Mouse (Mus musculus): ENCODE results near the gene March9. TPM values are rescaled to one million over a fixed set of nuclear protein-coding genes. Genes with fewer than 3 reads are reported as not detected.
"Not testable (repeated sequence)": the region's sequence is repeated elsewhere in the genome, so short reads cannot be mapped to it uniquely, and the experiment has no call there.

March9 gene
- polyA plus RNA-seq, 1 experiment from 2014 or later = 7.4 TPM

DNA sequence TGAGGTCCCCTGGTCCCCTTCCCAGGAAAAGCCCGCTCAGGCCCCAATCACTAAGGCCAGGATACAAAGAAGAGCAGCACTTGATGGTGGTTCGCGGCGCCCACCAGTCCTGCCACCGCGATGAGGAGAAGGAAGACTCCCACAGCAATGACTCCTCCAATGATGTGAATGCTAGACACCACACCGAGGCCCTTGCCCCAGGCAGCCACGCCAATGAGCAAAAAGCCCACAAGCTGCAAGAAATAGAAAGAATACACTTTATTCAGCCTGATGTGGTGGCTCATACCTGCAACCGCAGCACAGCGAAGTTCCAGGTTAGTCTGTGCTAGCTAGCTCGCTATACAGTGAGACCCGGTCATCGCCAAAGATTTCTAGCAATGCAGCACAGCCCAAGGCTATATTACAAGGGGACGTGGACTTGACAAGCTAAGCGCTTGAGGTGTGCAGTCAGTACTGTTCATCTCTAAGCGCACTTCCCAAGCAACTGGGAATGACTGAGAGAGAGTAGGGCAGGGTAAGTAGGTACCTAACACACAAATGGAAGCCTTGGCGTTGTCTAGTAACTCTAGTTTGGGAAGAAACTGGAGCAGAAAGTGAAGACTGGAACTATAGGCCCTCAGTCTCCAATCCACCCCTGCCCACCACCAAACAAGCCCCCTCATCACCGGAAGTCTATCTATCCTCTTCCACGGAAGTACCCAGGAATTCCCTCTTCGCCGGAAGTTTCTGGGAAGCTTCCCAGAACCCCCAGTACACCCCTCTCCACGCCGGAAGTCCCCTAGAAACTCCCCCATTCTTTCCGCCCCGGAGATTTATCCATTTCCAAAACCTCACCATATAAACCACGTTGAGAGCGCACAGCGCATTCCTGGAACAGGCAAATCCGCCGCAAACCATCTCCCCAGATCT, 9.6 kb upstream of the March9 start:
- peak overlapping the region; percentile 68 for H3K4me3 ChIP-seq (replicated peaks)
- H3K36me3 ChIP-seq = peaks cover 44% of the 10 kb centered on the region
- H3K9ac ChIP-seq (replicated peaks) = peak overlapping the region; percentile 62
- ATAC-seq (ENCODE audit: low FRiP score) = peak; percentile 88
- H3K4me2 ChIP-seq = peak overlapping the region; percentile 91
- no peaks in the 10 kb centered on the region for H3K9me3 ChIP-seq (replicated peaks)
- H3K27me3 ChIP-seq (replicated peaks) = no peaks in the 10 kb centered on the region
- H3K27ac ChIP-seq (replicated peaks) = peak overlapping the region; percentile 97
- peaks cover 44% of the 10 kb centered on the region for H3K4me1 ChIP-seq
- 8% methylated on average over 30 of the region's 30 CpGs for WGBS

DNA sequence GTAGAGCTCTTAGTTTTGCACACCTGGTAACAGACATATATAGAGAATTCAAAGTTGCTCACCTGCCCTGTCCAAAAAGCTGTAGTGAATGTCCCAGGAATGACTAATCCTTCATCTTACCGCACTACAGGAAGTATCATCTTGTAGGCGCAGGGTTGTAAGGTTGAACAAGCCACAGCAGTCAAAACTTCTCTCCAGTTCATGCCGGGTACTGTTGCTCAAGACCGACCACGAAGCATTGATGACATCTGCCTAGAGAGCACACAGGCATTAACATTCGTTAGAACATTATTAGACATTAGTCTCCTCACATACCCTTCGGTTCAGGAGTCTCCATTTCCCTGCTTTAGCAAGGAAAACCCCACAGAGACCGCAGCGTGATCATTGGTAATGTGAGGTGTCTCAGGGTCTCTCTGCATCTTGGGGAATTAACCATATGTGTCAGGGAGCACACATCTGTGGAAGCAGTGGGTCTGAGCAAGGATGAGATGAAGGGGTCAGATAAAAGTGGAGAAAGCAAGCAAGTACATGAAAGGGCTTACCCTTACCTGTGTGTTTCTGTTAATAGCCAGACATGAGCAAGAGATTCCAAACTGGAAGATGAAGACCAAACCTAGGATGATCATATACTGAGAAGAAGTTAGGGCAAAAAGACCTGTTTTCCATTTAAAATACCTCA, 8.5 kb upstream of the March9 start:
- Histone ChIP-seq H3K36me3 (peaks cover 44% of the 10 kb centered on the region), H3K4me1 (peaks cover 48% of the 10 kb centered on the region), H3K27ac (replicated peaks) (peak overlapping the region; percentile 97; the same call in 1 of the 2 replicates), H3K4me2 (peak overlapping the region; percentile 91), H3K9me3 (replicated peaks) (no peaks in the 10 kb centered on the region), H3K9ac (replicated peaks) (peak overlapping the region; percentile 62), H3K27me3 (replicated peaks) (no peaks in the 10 kb centered on the region), H3K4me3 (replicated peaks) (peak overlapping the region; percentile 68)
- WGBS = 84% methylated on average over 9 of the region's 9 CpGs
- ATAC-seq (ENCODE audit: low FRiP score) = no peak

DNA sequence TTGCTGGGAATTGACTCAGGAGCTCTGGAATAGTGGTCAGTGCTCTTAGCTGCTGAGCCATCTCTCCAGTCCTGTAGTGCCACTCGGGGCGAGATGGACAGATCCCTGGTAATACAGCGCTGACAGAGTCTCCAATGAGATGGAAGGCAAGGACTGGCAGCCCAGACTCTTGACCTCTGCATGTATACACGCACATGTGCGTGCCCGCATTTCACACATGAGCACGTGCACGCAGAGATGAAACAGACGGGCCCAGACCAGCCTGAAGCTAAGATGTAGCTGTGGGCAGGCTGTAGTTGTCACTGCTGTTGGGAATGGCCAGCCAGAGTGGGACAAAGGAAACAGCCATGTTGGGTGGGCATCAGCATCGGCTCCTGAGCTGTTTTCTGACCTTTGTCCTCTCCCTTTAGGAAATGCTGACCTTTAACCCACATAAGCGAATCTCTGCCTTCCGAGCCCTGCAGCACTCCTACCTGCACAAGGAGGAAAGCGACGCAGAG, 6.6 kb upstream of the March9 start:
- no peaks in the 10 kb centered on the region for H3K9me3 ChIP-seq (replicated peaks)
- WGBS = 96% methylated on average over 14 of the region's 14 CpGs
- H3K27me3 ChIP-seq (replicated peaks) = no peaks in the 10 kb centered on the region
- peaks cover 57% of the 10 kb centered on the region for H3K4me1 ChIP-seq
- H3K4me2 ChIP-seq = no peak overlapping the region
- ATAC-seq (ENCODE audit: low FRiP score) = no peak
- no peak overlapping the region for H3K9ac ChIP-seq (replicated peaks)
- no peak overlapping the region for H3K4me3 ChIP-seq (replicated peaks)
- H3K27ac ChIP-seq (replicated peaks) = no peak overlapping the region
- peaks cover 44% of the 10 kb centered on the region for H3K36me3 ChIP-seq

DNA sequence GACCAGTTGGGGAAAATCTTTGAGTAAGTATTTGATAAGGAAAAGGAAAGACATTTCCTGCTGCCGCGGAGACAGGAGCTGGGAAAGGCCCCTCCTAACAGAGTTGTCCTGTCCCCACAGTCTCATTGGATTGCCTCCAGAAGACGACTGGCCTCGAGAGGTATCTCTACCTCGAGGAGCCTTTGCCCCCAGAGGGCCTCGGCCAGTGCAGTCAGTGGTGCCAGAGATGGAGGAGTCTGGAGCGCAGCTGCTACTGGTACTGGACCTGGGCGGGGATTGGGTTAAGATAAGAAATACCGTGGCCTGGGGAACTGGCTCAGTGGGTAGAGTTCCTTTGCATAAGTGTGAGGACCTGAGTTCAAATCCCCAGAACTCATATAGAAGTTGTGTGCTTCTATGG, 6.0 kb upstream of the March9 start:
- no peak overlapping the region for H3K27ac ChIP-seq (replicated peaks)
- no peaks in the 10 kb centered on the region for H3K27me3 ChIP-seq (replicated peaks)
- H3K4me3 ChIP-seq (replicated peaks) = no peak overlapping the region
- H3K4me1 ChIP-seq = peaks cover 58% of the 10 kb centered on the region
- no peak for ATAC-seq (ENCODE audit: low FRiP score)
- no peak overlapping the region for H3K9ac ChIP-seq (replicated peaks)
- peaks cover 44% of the 10 kb centered on the region for H3K36me3 ChIP-seq
- H3K9me3 ChIP-seq (replicated peaks) = no peaks in the 10 kb centered on the region
- 91% methylated on average over 9 of the region's 9 CpGs for WGBS
- H3K4me2 ChIP-seq = no peak overlapping the region

DNA sequence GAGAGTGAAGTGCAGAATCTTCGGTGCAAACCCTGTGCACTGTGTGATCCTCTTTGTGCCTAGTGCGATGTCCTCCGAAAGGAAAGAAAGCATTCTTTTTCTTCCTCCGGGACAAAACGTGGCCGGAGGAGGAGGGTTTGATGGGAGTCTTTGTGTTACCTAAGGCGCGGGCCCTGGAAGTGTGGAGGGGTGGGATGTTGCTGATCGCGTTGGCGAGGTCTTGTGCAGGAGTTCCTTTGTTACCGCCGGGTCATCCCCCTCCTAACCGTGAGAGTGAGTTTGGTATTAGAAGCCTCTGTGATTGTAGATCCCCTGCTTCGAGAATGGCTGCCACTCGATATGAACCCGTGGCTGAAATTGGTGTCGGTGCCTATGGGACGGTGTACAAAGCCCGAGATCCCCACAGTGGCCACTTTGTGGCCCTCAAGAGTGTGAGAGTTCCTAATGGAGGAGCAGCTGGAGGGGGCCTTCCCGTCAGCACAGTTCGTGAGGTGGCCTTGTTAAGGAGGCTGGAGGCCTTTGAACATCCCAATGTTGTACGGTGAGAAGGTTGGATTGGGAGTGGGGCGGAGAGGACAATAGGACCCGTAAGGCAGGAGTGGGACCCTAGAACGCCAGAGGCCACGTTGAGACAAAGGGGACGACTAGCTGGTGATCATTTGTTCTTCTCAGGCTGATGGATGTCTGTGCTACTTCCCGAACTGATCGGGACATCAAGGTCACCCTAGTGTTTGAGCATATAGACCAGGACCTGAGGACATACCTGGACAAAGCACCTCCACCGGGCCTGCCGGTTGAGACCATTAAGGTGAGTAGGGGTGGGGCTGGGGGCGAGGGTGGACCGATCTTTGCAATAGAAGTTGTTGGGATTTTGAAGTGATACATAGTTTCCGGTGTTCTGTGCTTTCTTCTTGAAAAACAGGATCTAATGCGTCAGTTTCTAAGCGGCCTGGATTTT, 4.2 kb upstream of the March9 start:
- Histone ChIP-seq H3K4me2 (peak overlapping the region; percentile 89), H3K27me3 (replicated peaks) (no peaks in the 10 kb centered on the region), H3K9me3 (replicated peaks) (no peaks in the 10 kb centered on the region), H3K27ac (replicated peaks) (peak overlapping the region; percentile 93), H3K9ac (replicated peaks) (peak overlapping the region; percentile 87), H3K36me3 (peaks cover 44% of the 10 kb centered on the region), H3K4me1 (peaks cover 56% of the 10 kb centered on the region), H3K4me3 (replicated peaks) (peak overlapping the region; percentile 80)
- 13% methylated on average over 36 of the region's 37 CpGs for WGBS
- ATAC-seq (ENCODE audit: low FRiP score) = no peak

DNA sequence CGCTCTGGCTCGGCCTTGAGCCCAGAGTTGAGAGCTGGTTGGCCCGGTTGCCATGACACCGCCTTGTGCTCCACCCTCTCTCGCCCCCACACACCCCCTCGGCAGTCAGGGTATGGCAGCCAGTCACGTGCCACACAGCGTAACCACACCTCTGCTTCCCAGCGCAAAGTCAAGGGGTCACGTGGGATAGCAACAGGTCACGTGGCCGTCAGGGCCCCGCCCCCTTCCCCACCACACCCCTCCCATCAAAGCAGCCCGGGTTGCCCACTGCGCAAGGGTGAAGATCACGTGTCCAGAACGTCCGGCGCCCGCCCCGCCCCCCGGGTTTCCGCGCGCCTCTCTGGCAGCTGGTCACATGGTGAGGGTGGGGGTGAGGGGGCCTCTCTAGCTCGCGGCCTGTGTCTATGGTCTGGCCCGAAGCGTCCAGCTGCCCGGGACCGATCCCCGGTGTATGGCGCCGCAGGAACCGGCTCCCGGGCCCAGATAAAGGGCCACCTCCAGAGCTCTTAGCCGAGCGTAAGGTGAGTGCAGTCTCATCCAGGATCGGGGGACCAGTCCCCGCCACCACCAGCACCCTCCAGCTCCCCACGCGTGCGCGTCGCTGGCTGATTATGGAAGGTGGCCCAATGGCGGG, 3.4 kb upstream of the March9 start, which contains the start of gene Cdk4:
Gene Cdk4 (plus strand): TSS at position 296 of the 634 bp plus-strand sequence.
- peak; percentile 92 for ATAC-seq (ENCODE audit: low FRiP score)
- Histone ChIP-seq H3K27ac (replicated peaks) (peak within 1 kb of the TSS; percentile 93), H3K4me1 (peaks cover 54% of the 10 kb centered on the region), H3K4me2 (peak within 1 kb of the TSS; percentile 89), H3K9ac (replicated peaks) (peak within 1 kb of the TSS; percentile 87), H3K36me3 (peaks cover 37% of the 10 kb centered on the region), H3K4me3 (replicated peaks) (peak within 1 kb of the TSS; percentile 80), H3K27me3 (replicated peaks) (no peaks in the 10 kb centered on the region), H3K9me3 (replicated peaks) (no peaks in the 10 kb centered on the region)
- under 1% methylated on average over 46 of the region's 46 CpGs for WGBS

DNA sequence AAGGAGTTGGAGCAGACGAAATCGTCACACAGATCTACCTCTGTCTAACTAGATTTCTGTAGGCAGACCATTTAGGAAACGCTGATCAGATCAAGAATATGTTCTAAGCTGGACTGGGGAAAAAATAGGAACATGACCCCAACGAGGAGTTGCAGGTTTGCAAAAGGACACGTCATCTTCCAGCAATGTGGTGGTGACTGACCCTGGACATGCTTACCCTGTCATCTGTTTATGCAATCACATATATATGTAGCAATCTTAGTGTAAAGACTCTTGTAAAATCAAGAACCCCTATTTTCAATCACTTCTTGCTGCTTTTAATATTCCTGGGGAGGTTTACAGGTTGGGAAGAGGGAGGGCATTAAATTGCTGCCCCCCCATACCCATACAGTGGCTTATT, 2.5 kb upstream of the March9 start:
- Histone ChIP-seq H3K9me3 (replicated peaks) (no peaks in the 10 kb centered on the region), H3K36me3 (peaks cover 34% of the 10 kb centered on the region), H3K4me1 (peaks cover 56% of the 10 kb centered on the region), H3K27ac (replicated peaks) (peak overlapping the region; percentile 81), H3K9ac (replicated peaks) (no peak overlapping the region), H3K27me3 (replicated peaks) (no peaks in the 10 kb centered on the region), H3K4me2 (peak overlapping the region; percentile 89), H3K4me3 (replicated peaks) (no peak overlapping the region)
- WGBS = 83% methylated on average over 5 of the region's 5 CpGs
- ATAC-seq (ENCODE audit: low FRiP score) = no peak

DNA sequence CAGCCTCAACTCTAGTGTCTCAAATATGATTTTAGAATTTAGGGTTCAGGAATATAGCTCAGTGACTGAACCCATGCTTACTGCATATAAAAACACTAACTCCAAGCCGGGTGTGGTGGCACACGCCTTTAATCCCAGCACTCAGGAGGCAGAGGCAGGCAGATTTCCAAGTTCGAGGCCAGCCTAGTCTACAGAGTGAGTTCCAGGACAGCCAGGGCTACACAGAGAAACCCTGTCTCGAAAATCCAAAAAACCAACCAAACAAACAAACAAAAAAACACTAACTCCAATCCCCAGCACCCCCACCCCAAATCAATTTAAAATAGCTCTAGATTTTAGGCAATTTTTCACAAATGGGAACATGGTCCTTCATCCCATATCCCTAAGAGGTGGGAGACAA, 2.1 kb upstream of the March9 start:
- Histone ChIP-seq H3K36me3 (peaks cover 34% of the 10 kb centered on the region), H3K27ac (replicated peaks) (peak overlapping the region; percentile 81), H3K4me1 (peaks cover 57% of the 10 kb centered on the region)
- not testable (repeated sequence) for H3K9me3 ChIP-seq (replicated peaks); H3K27me3 ChIP-seq (replicated peaks); H3K4me2 ChIP-seq; ATAC-seq (ENCODE audit: low FRiP score); H3K4me3 ChIP-seq (replicated peaks); H3K9ac ChIP-seq (replicated peaks)
- WGBS = 84% methylated on average over 4 of the region's 4 CpGs

DNA sequence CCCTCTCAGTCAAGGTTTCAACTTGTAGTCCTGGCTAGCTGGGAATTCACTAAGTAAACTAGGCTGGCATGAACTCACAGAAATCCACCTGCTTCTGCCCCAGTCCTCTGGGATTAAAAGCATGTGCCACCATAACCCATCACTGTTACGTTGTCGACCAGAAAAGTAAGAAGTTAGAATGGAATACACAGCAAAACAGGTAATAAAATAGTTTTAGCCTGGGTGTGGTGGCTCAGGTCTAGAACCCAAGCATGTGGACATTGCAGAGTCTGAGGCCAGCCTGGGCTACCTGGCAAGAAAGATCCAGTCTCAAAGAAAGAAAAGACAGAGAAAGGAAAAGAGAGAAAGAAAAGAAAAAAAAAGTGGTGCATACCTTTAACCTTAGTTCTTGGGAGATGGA, 1.5 kb upstream of the March9 start:
- 65% methylated on average over 2 of the region's 2 CpGs for WGBS
- H3K27me3 ChIP-seq (replicated peaks) = no peaks in the 10 kb centered on the region
- H3K36me3 ChIP-seq = peaks cover 33% of the 10 kb centered on the region
- no peak for ATAC-seq (ENCODE audit: low FRiP score)
- H3K9ac ChIP-seq (replicated peaks) = peak overlapping the region; percentile 96
- no peaks in the 10 kb centered on the region for H3K9me3 ChIP-seq (replicated peaks)
- H3K4me1 ChIP-seq = peaks cover 53% of the 10 kb centered on the region
- H3K27ac ChIP-seq (replicated peaks) = peak overlapping the region; percentile 96
- H3K4me2 ChIP-seq = peak overlapping the region; percentile 81
- peak overlapping the region; percentile 83 for H3K4me3 ChIP-seq (replicated peaks)

DNA sequence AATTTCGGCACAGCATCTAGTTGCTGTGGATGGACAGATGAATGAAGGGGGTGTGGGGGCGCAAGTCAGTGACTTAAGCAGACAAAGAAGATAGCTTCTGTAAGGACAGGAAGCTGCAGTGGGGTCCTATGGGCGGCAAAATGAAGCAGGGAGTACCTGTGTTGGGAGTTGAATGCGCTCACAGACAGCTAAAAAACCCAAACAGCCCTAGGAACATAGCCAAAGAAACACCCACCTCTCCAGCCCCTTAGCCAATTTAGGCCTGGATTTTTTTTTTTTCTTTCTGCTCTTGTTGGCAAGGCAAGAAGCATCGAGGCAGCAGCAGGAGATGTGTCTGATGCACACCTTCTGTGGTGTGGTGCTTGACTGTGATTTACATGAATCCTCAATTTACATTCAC, 1.1 kb upstream of the March9 start:
- Histone ChIP-seq H3K4me3 (replicated peaks) (peak overlapping the region; percentile 83), H3K9ac (replicated peaks) (peak overlapping the region; percentile 96), H3K4me2 (peak overlapping the region; percentile 81), H3K27me3 (replicated peaks) (no peaks in the 10 kb centered on the region), H3K4me1 (peaks cover 56% of the 10 kb centered on the region), H3K9me3 (replicated peaks) (no peaks in the 10 kb centered on the region), H3K36me3 (peaks cover 33% of the 10 kb centered on the region), H3K27ac (replicated peaks) (peak overlapping the region; percentile 96)
- no peak for ATAC-seq (ENCODE audit: low FRiP score)
- 28% methylated on average over 5 of the region's 5 CpGs for WGBS
